Mouse (Mus musculus) heart, embryonic 15.5 days (tissue): ENCODE results near the gene Rbm39. TPM values are rescaled to one million over a fixed set of nuclear protein-coding genes. Genes with fewer than 3 reads are reported as not detected.
"Not testable (repeated sequence)": the region's sequence is repeated elsewhere in the genome, so short reads cannot be mapped to it uniquely, and the experiment has no call there.

Experiments used
- ATAC-seq: fragments of 200-750 bp; cut with Nextera tagmentation; replicated peaks from 2 replicates; pipeline ENCODE4 v1.8.0; 2017; ENCODE audit warnings: low read depth, moderate TSS enrichment; ENCODE audit not compliant: insufficient number of reproducible peaks, insufficient read depth, low FRiP score
- H3K27ac ChIP-seq: fragments of 300-500 bp; sonication (generic); 2 replicates; pipeline ENCODE4 v1.5.1; 2015; ENCODE audit warnings: mild to moderate bottlenecking, inconsistent platforms
- H3K27me3 ChIP-seq: fragments of 300-500 bp; sonication (generic); 2 replicates; pipeline ENCODE4 v1.6.1; 2015; ENCODE audit warnings: inconsistent platforms
- H3K36me3 ChIP-seq: fragments of 300-500 bp; sonication (generic); 2 replicates; pipeline ENCODE4 v1.6.1; 2015; ENCODE audit warnings: mild to moderate bottlenecking, inconsistent platforms
- H3K4me1 ChIP-seq: fragments of 300-500 bp; sonication (generic); replicated peaks from 2 replicates; pipeline ENCODE4 v1.6.1; 2015; ENCODE audit warnings: inconsistent platforms
- H3K4me2 ChIP-seq: fragments of 300-500 bp; sonication (generic); 2 replicates; pipeline ENCODE4 v1.6.1; 2015; ENCODE audit warnings: inconsistent platforms, mild to moderate bottlenecking, moderate library complexity
- H3K4me3 ChIP-seq: fragments of 300-500 bp; sonication (generic); 2 replicates; pipeline ENCODE4 v1.5.1; 2015; ENCODE audit warnings: mild to moderate bottlenecking, inconsistent platforms
- H3K9ac ChIP-seq: fragments of 300-500 bp; sonication (generic); 2 replicates; pipeline ENCODE4 v1.6.1; 2015; ENCODE audit warnings: mild to moderate bottlenecking, inconsistent platforms
- H3K9me3 ChIP-seq: fragments of 300-500 bp; sonication (generic); replicated peaks from 2 replicates; pipeline ENCODE4 v1.6.1; 2016; ENCODE audit warnings: inconsistent platforms
- WGBS: fragments of 180-500 bp; shearing (Covaris S2); methylation state at CpG from one replicate; pipeline ENCODE4 v1.1.7; 2015; ENCODE audit warnings: mixed read lengths; 5-methylcytosine and 5-hydroxymethylcytosine counted together
- polyA plus RNA-seq: library from polyadenylated mRNA; unstranded; fragments of >200 nt; fragmentation: Nextera tagmentation; extraction: Ambion mirVana; gene quantifications from 2 replicates; pipeline ENCODE4 v1.2.1, GENCODE M21; 2015

Gene Rbm39
- polyA plus RNA-seq, 1 experiment from 2014 or later, result 407 TPM

DNA sequence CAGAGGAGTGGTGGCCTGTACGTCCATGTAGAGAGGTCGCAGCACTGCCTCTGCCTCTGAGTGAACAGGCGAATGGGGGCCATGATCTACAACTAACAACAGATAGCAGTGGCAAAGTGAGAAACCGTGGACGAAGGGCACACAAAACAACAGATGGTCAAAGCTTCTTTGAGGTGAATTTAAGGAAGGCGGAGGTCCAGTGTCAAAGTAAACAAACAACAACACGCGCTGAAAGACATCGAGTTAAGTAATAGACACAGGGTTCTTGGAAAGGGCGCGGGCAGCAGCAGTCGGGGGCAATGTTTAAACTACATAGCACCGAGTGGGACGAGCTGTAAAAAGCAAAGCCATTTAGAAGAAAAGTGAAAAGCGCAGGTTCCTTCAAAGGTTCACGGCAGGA lies 36.7 kb downstream of the Rbm39 start:
- 1% methylated on average over 16 of the region's 16 CpGs for WGBS
- H3K27ac ChIP-seq, result peak overlapping the region; percentile 94
- no peak for ATAC-seq
- no peaks in the 10 kb centered on the region for H3K9me3 ChIP-seq
- no peaks in the 10 kb centered on the region for H3K27me3 ChIP-seq
- peak overlapping the region; percentile 76 for H3K9ac ChIP-seq
- peak overlapping the region; percentile 72 for H3K4me2 ChIP-seq
- peak overlapping the region; percentile 68 for H3K4me3 ChIP-seq
- peaks cover 12% of the 10 kb centered on the region for H3K4me1 ChIP-seq
- H3K36me3 ChIP-seq, result peaks cover 33% of the 10 kb centered on the region

DNA sequence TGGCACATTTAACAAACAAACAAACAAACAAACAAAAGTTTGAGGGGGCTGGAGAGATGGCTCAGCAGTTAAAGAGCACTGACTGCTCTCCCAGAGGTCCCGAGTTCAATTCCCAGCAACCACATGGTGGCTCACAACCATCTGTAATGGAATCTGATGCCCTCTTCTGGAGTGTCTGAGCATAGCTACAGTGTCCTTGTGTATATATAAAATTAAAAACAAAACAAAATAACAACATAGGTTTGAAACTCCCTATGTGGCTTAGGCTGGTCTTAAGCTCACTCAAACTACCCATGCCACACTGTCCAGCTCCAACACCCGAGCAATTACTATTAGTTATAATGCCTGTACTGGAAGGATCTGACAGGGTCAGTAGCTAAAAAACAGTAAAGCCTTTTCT lies 37.2 kb downstream of the Rbm39 start:
- peak overlapping the region; percentile 68 for H3K4me3 ChIP-seq
- peaks cover 27% of the 10 kb centered on the region for H3K36me3 ChIP-seq
- no peak overlapping the region; the same call in 1 of the 2 replicates for H3K27ac ChIP-seq
- ATAC-seq, result no peak
- peak overlapping the region; percentile 72 for H3K4me2 ChIP-seq
- peaks cover 12% of the 10 kb centered on the region for H3K4me1 ChIP-seq
- H3K9ac ChIP-seq, result peak overlapping the region; percentile 76
- H3K9me3 ChIP-seq, result no peaks in the 10 kb centered on the region
- 84% methylated on average over 2 of the region's 2 CpGs for WGBS
- no peaks in the 10 kb centered on the region for H3K27me3 ChIP-seq

DNA sequence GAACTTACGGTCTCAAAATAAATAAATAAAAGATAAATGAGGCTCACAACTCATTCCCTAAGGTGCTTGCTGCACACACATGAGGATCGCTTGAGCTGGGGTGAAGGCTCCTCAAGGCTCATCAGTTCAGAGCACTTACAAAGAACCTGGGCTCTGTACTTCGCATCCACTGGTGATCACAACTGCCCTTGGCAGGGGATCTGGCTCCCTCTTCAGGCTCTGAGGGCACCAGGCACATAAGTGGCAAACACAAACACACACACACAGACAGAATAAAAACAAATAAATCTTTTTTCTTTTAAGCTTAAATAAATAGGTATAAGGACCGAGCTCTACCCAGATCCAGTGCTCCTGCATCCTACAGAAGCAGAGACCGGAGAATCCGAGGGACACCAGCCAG lies 44.3 kb downstream of the Rbm39 start:
- no peak for ATAC-seq
- Histone ChIP-seq H3K27me3 (no peaks in the 10 kb centered on the region), H3K9ac (no peak overlapping the region), H3K4me3 (no peak overlapping the region), H3K4me2 (no peak overlapping the region), H3K9me3 (no peaks in the 10 kb centered on the region), H3K27ac (no peak overlapping the region), H3K4me1 (no peaks in the 10 kb centered on the region), H3K36me3 (peaks cover 4% of the 10 kb centered on the region; the same call in 1 of the 2 replicates)
- WGBS, result 85% methylated on average over 6 of the region's 6 CpGs

DNA sequence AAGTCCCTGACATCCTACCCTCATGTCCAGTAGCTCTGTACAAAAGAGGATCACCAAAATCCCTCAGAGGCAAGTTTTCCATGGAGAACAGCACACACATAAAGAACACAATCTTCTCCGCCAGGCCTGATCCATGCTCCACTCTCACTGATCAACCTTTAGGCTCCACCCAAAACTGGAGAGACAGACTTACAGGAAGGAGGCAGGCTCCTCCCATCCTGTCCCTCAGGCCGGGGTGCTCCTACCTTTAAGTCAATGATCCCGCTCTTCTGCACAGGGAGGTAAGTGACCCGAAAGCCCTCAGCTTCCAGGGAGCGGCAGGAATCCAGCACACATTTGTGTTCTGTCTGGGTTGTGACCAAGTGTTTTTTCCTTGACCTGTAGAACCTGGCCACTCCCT lies 45.9 kb downstream of the Rbm39 start:
- ATAC-seq, result no peak
- Histone ChIP-seq H3K9me3 (no peaks in the 10 kb centered on the region), H3K4me3 (no peak overlapping the region), H3K36me3 (no peaks in the 10 kb centered on the region; the same call in 1 of the 2 replicates), H3K4me2 (no peak overlapping the region), H3K27ac (no peak overlapping the region), H3K4me1 (no peaks in the 10 kb centered on the region), H3K9ac (no peak overlapping the region), H3K27me3 (no peaks in the 10 kb centered on the region)
- 77% methylated on average over 5 of the region's 5 CpGs for WGBS

DNA sequence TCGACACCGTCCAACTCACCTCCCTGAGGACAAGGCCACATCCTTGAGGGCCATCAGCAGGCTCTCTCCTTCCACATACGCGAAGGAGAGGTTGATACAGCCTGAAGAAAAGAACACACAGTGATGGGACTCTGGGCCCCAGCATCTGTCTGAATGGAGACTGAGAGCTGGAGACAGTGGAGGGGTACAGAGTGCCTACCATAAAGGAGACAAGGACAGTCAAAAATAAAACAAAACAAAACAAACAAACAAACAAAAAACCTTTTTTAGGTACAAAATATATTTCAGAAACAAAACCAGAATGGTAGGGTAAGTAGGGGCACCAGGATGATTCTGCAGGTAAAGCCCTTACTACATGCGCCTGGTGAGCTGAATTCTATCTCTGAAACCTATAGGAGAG lies 53.0 kb downstream of the Rbm39 start, which contains the start of gene Gm28036:
Gm28036 (minus strand) TSS at position 101 of the 400 bp plus-strand sequence.
- 94% methylated on average over 5 of the region's 5 CpGs for WGBS
- H3K4me3 ChIP-seq, result no peak within 1 kb of the TSS
- H3K27ac ChIP-seq, result no peak within 1 kb of the TSS
- H3K4me2 ChIP-seq, result no peak within 1 kb of the TSS
- no peaks in the 10 kb centered on the region for H3K27me3 ChIP-seq
- no peak within 1 kb of the TSS for H3K9ac ChIP-seq
- peaks cover 33% of the 10 kb centered on the region; the same call in 1 of the 2 replicates for H3K36me3 ChIP-seq
- ATAC-seq, result no peak
- no peaks in the 10 kb centered on the region for H3K9me3 ChIP-seq
- H3K4me1 ChIP-seq, result no peaks in the 10 kb centered on the region

DNA sequence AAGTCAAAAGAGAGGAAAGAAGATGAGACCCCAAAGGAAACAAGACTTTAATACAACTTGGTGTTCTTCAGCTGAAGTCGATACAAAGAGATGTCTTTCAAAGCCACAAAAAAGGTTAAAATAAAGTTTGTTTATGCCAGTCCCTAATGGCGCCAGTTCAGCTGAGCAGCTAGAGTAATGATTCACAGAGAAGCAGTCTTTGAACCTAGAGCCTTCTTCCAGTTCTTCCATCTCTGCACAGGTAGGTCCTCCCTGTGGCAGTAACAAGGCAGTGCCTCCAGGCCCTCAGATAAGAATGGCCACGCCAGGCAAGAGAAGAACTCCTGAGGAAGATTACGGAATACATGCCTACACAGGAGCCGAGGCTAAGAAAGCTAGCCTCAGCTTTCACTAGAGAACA lies 56.3 kb downstream of the Rbm39 start:
- Histone ChIP-seq H3K9ac (no peak overlapping the region), H3K9me3 (no peaks in the 10 kb centered on the region), H3K4me2 (no peak overlapping the region), H3K27me3 (no peaks in the 10 kb centered on the region), H3K36me3 (peaks cover 33% of the 10 kb centered on the region; the same call in 1 of the 2 replicates), H3K27ac (no peak overlapping the region), H3K4me1 (no peaks in the 10 kb centered on the region), H3K4me3 (no peak overlapping the region)
- no peak for ATAC-seq
- 80% methylated on average over 5 of the region's 5 CpGs for WGBS

DNA sequence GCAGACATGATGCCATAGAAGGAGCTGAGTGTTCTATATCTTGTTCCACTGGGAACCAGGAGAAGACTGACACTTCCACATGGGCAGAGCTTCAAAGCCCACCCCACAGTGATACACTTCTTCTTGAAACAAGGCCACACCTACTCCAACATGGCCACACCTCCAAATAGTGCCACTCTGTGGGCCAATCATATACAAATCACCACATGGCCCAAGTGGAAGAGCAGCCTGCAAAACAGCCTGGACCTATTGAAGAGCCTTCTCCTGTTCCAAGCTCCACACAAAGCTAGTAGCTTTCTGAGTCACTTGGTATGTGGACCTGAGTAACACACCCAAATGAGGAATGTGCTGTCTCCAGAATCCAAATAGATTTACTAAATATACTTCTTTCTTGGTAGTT lies 60.5 kb downstream of the Rbm39 start:
- H3K27me3 ChIP-seq, result no peaks in the 10 kb centered on the region
- ATAC-seq, result no peak
- H3K27ac ChIP-seq, result no peak overlapping the region
- peaks cover 13% of the 10 kb centered on the region; the same call in 1 of the 2 replicates for H3K36me3 ChIP-seq
- no peak overlapping the region for H3K9ac ChIP-seq
- no peak overlapping the region for H3K4me3 ChIP-seq
- H3K4me2 ChIP-seq, result no peak overlapping the region
- H3K4me1 ChIP-seq, result no peaks in the 10 kb centered on the region
- no peaks in the 10 kb centered on the region for H3K9me3 ChIP-seq

DNA sequence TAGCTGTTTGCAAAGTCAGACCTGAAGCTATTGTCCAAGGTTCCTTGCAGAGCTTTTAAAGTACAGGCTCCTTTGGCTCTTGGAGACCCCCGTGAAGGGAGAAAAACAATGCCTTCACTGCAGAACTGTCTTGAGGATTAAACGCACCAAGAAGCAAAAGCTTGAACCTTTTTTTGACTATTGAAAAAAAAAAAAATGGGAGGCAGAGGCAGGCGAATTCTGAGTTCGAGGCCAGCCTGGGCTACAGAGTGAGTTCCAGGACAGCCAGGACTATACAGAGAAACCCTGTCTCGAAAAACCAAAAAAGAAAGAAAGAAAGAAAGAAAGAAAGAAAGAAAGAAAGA lies 68.0 kb downstream of the Rbm39 start:
- 16% methylated on average over 5 of the region's 5 CpGs for WGBS
- ATAC-seq, H3K36me3 ChIP-seq, H3K27me3 ChIP-seq, H3K9me3 ChIP-seq: not testable (repeated sequence)
- Histone ChIP-seq H3K4me1 (peaks cover 13% of the 10 kb centered on the region), H3K9ac (peak overlapping the region; percentile 95), H3K27ac (peak overlapping the region; percentile 93), H3K4me2 (peak overlapping the region; percentile 56), H3K4me3 (peak overlapping the region; percentile 91)

DNA sequence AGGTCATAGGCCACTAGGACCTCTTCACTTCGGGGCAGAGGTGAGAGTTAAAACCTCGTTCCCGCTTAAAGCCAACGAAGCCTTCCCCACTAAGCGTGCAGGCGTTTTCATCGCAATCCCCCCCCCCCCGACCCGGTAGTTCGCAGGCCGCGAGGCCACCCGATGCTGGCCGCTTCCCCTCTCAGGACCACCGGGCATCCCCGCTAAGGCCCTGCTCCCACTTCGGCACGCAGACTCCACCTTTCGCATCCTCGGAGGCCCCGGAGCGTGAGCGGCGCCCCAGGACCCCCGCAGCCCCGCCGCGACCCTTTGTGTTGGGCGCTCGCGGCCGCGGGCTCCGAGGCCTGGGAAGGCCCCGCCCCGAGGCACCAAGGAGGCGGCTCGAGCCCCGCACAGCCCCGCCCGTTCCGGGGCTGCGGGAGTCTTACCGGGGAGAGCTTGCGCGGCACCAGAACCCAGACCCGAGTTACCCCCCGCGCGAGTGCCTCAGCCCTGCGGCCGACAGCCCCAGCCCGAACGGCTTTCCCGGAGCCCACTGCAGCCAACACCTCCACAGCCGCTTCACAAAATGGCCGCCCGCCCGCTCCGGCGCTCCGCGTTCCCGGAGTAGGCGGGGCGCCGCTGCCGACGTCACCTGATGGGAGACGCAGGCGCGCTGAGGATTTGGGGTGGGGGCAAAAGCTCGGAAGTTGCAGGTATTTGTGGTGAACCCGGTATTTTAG lies 68.5 kb downstream of the Rbm39 start, which contains the start of the genes Cpne1 and Rbm12:
Cpne1 (minus strand) TSS at position 608 of the 722 bp plus-strand sequence.
Rbm12 (minus strand) TSS at position 621 of the 722 bp plus-strand sequence.
- H3K4me1 ChIP-seq, result peaks cover 13% of the 10 kb centered on the region
- under 1% methylated on average over 74 of the region's 74 CpGs for WGBS
- no peaks in the 10 kb centered on the region for H3K27me3 ChIP-seq
- peak within 1 kb of the TSS; percentile 93 for H3K27ac ChIP-seq
- H3K4me2 ChIP-seq, result peak within 1 kb of the TSS; percentile 78
- H3K4me3 ChIP-seq, result peak within 1 kb of the TSS; percentile 91
- H3K36me3 ChIP-seq, result no peaks in the 10 kb centered on the region
- peak within 1 kb of the TSS; percentile 95 for H3K9ac ChIP-seq
- H3K9me3 ChIP-seq, result no peaks in the 10 kb centered on the region
- peak; percentile 93 for ATAC-seq

DNA sequence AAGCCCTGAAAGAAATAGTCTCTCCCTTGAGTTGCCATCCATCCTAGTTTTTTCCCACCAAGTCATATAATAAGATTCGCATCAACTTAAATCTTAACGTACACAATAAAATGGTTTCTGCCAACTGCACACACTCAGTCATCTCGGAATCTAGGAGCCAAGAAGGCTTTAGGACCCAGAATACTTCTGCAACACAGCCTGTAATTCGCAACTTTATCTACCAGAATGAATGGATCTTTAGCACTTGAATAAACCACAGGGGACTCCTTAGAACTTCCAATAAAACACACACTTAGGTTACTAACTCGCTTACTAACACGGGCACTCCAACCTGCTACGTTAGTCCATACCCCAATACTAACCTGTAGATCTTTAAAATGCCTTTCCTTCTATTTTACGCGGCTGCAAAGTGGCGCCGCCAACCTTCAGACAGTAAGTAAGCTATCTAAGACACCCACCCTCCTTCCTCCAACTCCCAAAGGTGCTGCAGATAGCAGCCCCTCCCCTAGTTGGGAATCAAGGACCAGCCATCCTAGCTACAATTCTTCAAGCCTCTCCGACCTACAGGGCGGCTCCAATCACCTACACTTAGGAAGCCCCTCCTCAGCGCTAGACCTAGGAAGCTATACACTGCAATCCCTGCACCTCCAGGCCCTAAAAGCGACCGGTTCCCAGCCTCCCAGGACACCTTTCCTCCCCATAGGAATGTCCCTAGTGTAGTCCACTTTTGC lies 69.2 kb downstream of the Rbm39 start:
- H3K27me3 ChIP-seq, result no peaks in the 10 kb centered on the region
- ATAC-seq, result peak; percentile 49; the same call in 1 of the 2 replicates
- WGBS, result under 1% methylated on average over 16 of the region's 16 CpGs

More for the DNA sequence above, 69.2 kb downstream of the Rbm39 start:
- no peaks in the 10 kb centered on the region for H3K9me3 ChIP-seq
- peak overlapping the region; percentile 78 for H3K4me2 ChIP-seq
- no peaks in the 10 kb centered on the region for H3K36me3 ChIP-seq
- H3K4me1 ChIP-seq, result peaks cover 15% of the 10 kb centered on the region
- peak overlapping the region; percentile 93 for H3K27ac ChIP-seq
- H3K4me3 ChIP-seq, result peak overlapping the region; percentile 91
- H3K9ac ChIP-seq, result peak overlapping the region; percentile 95
